Mouse (Mus musculus) C2C12 (cell line): ENCODE data around the gene Arl6ip5. TPM values are rescaled to one million over a fixed set of nuclear protein-coding genes. Genes with fewer than 3 reads are reported as not detected.
A peak's percentile ranks its signal among the peaks of the same experiment; 100 is the strongest.

Source experiments
- H3K27me3 ChIP-seq: one replicate; pipeline ENCODE4 v1.6.1; 2011; ENCODE audit not compliant: control insufficient read depth, insufficient read depth, insufficient read length
- H3K36me3 ChIP-seq: one replicate; pipeline ENCODE4 v1.6.1; 2011; ENCODE audit not compliant: control insufficient read depth, insufficient read depth
- H3K4me3 ChIP-seq: one replicate; pipeline ENCODE4 v1.5.1; 2011; ENCODE audit warnings: mild to moderate bottlenecking, control low read depth; ENCODE audit not compliant: poor library complexity, insufficient read depth, severe bottlenecking
- H3K79me2 ChIP-seq: one replicate; pipeline ENCODE4 v1.6.1; 2011; ENCODE audit not compliant: control insufficient read depth, insufficient read depth
- H3K79me3 ChIP-seq: one replicate; pipeline ENCODE4 v1.6.1; 2011; ENCODE audit warnings: low read depth, control low read depth
- H3ac ChIP-seq: one replicate; pipeline ENCODE3; 2011; ENCODE audit warnings: low read depth; ENCODE audit not compliant: control insufficient read depth, insufficient read length
- CEBPB ChIP-seq: IDR thresholded peaks from one replicate; pipeline ENCODE4 v1.6.1; 2011; ENCODE audit warnings: low read depth, mild to moderate bottlenecking, control low read depth, moderate library complexity
- CTCF ChIP-seq: IDR thresholded peaks from one replicate; pipeline ENCODE4 v1.5.1; 2011; ENCODE audit not compliant: control insufficient read depth, insufficient read depth, insufficient read length
- FOSL1 ChIP-seq: IDR thresholded peaks from one replicate; pipeline ENCODE4 v1.8.0; 2011; ENCODE audit warnings: mild to moderate bottlenecking, low read length; ENCODE audit not compliant: poor library complexity, insufficient read depth, severe bottlenecking
- MAX ChIP-seq: IDR thresholded peaks from one replicate; pipeline ENCODE4 v1.6.1; 2011; ENCODE audit warnings: mild to moderate bottlenecking, control low read depth
- MYOD1 ChIP-seq: IDR thresholded peaks from one replicate; pipeline ENCODE4 v1.6.1; 2011; ENCODE audit warnings: low read depth; ENCODE audit not compliant: control insufficient read depth, insufficient read length
- MYOG ChIP-seq: IDR thresholded peaks from one replicate; pipeline ENCODE4 v1.6.1; 2011; ENCODE audit not compliant: control insufficient read depth, insufficient read length; ENCODE audit errors: extremely low read depth
- USF1 ChIP-seq: IDR thresholded peaks from one replicate; pipeline ENCODE4 v1.6.1; 2011; ENCODE audit warnings: low read depth, mild to moderate bottlenecking, control low read depth, moderate library complexity
- polyA plus RNA-seq: library from polyadenylated mRNA; unstranded; fragments of >200 nt; fragmentation: generic; extraction: Trizol; gene quantifications from one replicate; pipeline ENCODE4 v1.2.1, GENCODE M21; 2012; ENCODE audit warnings: missing spikeins

Arl6ip5 gene
- polyA plus RNA-seq, 1 experiment: 298 TPM

DNA sequence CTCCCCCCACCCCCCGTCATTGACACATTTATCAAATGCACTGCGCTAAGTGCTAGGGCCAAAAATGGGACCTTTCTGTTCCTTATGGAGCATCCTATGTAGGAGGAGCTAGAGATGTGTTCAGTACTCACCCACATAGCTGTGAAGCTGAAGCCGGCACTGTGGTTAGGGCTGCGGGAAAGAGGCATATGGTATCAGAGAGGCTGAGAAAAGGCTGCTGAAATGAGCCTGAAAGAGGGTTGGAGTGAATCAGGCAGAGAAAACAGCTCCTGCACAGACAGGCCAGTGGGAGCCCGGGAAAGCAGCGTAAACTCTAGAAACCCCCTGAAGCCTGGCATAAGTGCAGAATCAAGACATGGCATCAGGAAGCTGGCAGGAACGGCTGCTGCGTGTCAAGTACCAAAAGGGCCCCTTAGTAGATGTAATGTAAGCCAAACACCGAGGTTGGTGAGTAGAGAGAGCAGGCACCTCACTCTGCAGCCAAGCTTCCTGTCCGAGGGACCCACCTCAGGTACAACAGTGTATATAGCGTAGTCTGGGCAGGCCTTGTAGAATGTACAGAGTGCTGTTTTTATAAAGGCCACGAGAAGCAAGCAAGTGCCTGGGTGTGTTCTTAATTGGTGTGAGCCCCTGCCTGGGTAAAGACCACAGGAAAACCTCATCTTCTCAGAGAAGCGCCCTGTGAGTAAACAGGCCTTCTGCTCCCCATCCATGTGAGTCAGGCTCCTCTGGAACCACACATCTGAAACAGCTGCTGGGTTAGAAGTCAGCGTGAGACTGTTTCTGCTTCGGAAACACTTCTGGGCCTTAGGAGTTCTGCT is 10.9 kb downstream of the Arl6ip5 start:
- Histone ChIP-seq H3K4me3 (no peak overlapping the region), H3K36me3 (peaks cover 48% of the 10 kb centered on the region), H3K79me2 (peaks cover 98% of the 10 kb centered on the region), H3ac (peak overlapping the region; percentile 56), H3K79me3 (peaks cover 71% of the 10 kb centered on the region), H3K27me3 (no peaks in the 10 kb centered on the region)
- TF ChIP-seq CEBPB: no peak
- peak; percentile 22 for TF ChIP-seq MAX
- no peak for TF ChIP-seq FOSL1
- TF ChIP-seq USF1: no peak
- peak; percentile 84 for TF ChIP-seq MYOD1
- no peak for TF ChIP-seq MYOG
- TF ChIP-seq CTCF: no peak

DNA sequence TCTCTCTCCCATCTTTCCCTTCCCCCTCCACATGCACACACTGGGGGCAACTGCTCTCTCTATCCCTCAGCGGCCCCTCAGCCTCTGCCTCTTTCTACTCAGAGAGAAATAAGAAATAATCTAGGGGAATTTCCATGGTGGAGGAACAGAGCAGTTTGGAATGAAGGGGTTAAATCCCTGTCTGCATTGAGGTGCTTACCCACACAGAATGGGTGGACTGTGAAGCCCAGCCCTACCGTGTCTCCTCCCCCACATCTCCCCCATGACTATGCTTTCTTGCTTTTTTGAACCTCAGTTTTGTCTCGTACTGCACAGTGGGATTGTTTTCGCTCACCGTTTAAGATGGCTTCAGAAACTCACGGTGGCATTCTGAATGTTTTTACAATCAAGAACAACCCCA is 11.8 kb downstream of the Arl6ip5 start:
- H3K4me3 ChIP-seq: peak overlapping the region; percentile 12
- H3K79me2 ChIP-seq: peaks cover 98% of the 10 kb centered on the region
- H3ac ChIP-seq: peak overlapping the region; percentile 60
- H3K79me3 ChIP-seq: peaks cover 71% of the 10 kb centered on the region
- TF ChIP-seq FOSL1: no peak
- TF ChIP-seq MAX: no peak
- TF ChIP-seq USF1: no peak
- no peak for TF ChIP-seq MYOD1
- TF ChIP-seq MYOG: no peak
- no peak for TF ChIP-seq CEBPB
- TF ChIP-seq CTCF: no peak
- no peaks in the 10 kb centered on the region for H3K27me3 ChIP-seq
- peaks cover 48% of the 10 kb centered on the region for H3K36me3 ChIP-seq

DNA sequence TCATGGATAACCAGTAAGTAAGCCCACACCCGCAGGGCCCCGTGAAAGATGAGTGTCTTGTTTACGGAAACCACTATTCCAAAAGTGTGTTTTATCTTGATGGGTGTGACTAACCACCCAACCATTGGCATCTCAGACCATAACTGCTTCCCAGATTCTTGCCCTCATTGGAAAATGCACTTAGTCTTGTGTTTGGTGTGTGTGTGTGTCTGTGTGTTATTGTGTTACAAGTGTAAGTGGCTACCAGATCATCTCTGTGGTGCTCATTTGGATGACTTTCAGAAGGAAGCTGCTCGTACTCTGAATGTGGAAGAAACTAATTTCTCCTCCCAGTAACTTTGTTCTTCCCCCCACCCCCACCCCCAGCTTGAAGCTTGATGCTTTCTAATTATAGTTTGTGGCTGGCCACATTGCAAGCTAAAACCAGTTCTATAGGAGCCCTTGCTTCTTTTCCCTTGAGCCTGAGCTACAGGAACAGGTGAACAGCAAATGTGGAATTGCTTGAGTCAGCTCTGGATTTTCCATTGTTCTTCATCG is 12.5 kb downstream of the Arl6ip5 start:
- peak; percentile 29 for TF ChIP-seq MAX
- TF ChIP-seq MYOG: no peak
- TF ChIP-seq MYOD1: peak; percentile 93
- TF ChIP-seq FOSL1: no peak
- no peak for TF ChIP-seq CEBPB
- TF ChIP-seq CTCF: no peak
- Histone ChIP-seq H3ac (no peak overlapping the region), H3K36me3 (peaks cover 52% of the 10 kb centered on the region), H3K27me3 (no peaks in the 10 kb centered on the region), H3K79me2 (peaks cover 98% of the 10 kb centered on the region), H3K4me3 (no peak overlapping the region), H3K79me3 (peaks cover 69% of the 10 kb centered on the region)

DNA sequence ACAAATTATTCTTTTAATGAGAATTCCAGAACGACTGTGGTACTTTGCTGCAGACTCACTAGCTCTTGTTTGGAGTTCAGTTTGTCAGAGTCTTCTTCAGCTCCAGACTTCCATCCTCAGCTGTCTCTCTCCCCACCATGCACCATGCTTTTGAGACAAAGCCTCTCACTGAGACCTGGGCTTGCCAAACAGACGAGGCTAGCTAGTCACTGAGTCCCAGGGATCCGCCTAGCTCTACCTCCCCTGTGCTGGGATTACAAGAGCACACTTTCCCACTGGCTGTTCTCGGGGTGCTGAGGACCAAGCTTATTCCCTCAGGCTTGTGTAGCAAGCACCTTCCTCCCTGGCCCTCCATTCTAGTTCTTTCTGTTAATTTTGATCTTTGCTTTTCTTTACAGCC is 13.1 kb downstream of the Arl6ip5 start:
- Histone ChIP-seq H3ac (peak overlapping the region; percentile 70), H3K79me2 (peaks cover 98% of the 10 kb centered on the region), H3K79me3 (peaks cover 69% of the 10 kb centered on the region), H3K36me3 (peaks cover 54% of the 10 kb centered on the region), H3K4me3 (no peak overlapping the region), H3K27me3 (no peaks in the 10 kb centered on the region)
- TF ChIP-seq MAX (peak; percentile 19), CTCF (no peak)

DNA sequence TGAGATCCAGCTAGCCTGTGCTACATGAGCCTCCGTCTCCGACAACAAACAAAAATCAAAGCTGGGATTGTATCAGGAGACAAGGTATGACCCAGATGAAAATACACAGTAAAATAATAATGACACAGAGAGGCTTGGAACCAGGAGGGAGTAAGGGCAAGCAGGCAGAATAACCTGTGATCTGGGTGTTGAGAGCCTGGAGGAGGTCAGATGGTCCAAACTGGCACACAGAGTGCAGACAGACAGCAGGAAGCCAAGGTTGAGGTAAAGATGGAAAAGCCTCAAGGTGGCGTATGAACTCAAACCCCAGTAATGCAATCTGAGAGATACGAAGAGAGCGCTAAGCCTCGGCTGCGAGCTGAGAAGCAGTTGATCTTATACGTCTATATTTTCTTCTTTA is 14.0 kb downstream of the Arl6ip5 start:
- H3K27me3 ChIP-seq: no peaks in the 10 kb centered on the region
- H3K36me3 ChIP-seq: peaks cover 52% of the 10 kb centered on the region
- TF ChIP-seq USF1 (no peak), FOSL1 (no peak), MAX (no peak), MYOG (no peak), CTCF (no peak)
- no peak overlapping the region for H3ac ChIP-seq
- H3K79me2 ChIP-seq: peaks cover 98% of the 10 kb centered on the region
- H3K79me3 ChIP-seq: peaks cover 65% of the 10 kb centered on the region
- no peak overlapping the region for H3K4me3 ChIP-seq

DNA sequence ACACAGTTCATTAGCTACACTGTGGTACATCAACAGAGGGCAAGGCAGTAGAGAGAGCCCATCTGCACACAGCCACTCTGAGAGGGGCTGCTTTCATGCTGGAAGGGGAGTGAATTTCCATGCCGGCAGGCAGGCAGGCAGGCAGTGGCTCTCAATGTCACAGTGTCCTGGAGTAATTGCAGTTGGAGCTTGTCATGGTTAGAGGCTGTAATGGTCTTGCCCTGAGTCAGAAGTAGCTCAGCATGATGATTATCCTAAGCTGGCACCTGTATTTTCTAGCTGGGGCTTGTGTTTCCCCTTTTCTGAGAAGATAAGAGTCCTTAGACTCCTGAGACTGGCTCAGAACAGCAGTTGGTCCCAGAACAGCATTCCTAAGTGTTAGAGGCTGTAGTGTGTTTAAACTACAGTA is 15.6 kb downstream of the Arl6ip5 start:
- no peak overlapping the region for H3K4me3 ChIP-seq
- H3K79me3 ChIP-seq: peaks cover 65% of the 10 kb centered on the region
- TF ChIP-seq USF1: no peak
- TF ChIP-seq MAX: no peak
- TF ChIP-seq CTCF: no peak
- TF ChIP-seq MYOD1: no peak
- TF ChIP-seq MYOG: no peak
- TF ChIP-seq FOSL1: no peak
- no peak for TF ChIP-seq CEBPB
- H3ac ChIP-seq: no peak overlapping the region
- no peaks in the 10 kb centered on the region for H3K27me3 ChIP-seq
- H3K36me3 ChIP-seq: peaks cover 60% of the 10 kb centered on the region
- H3K79me2 ChIP-seq: peaks cover 88% of the 10 kb centered on the region
